Mouse (Mus musculus) embryonic facial prominence, embryonic 14.5 days (tissue): ENCODE results near the gene Fam171a2. TPM values are rescaled to one million over a fixed set of nuclear protein-coding genes. Genes with fewer than 3 reads are reported as not detected.
A peak's percentile ranks its signal among the peaks of the same experiment; 100 is the strongest.

ENCODE experiments used
- ATAC-seq: fragments of 200-750 bp; cut with Nextera tagmentation; 2 replicates; pipeline ENCODE4 v1.8.0; 2017; ENCODE audit warnings: low read depth, moderate number of reproducible peaks, moderate TSS enrichment
- DNase-seq: peaks from one replicate; pipeline ENCODE4 v3.0.0-alpha.2; 2015; ENCODE audit warnings: low spot score
- H3K27ac ChIP-seq: fragments of 300-500 bp; sonication (generic); replicated peaks from 2 replicates; pipeline ENCODE4 v1.5.1; 2014; ENCODE audit warnings: low read depth, mild to moderate bottlenecking, low read length, moderate library complexity
- H3K27me3 ChIP-seq: fragments of 300-500 bp; sonication (generic); replicated peaks from 2 replicates; pipeline ENCODE4 v1.6.1; 2014; ENCODE audit warnings: low read length; ENCODE audit not compliant: control insufficient read depth, insufficient read depth
- H3K36me3 ChIP-seq: fragments of 300-500 bp; sonication (generic); 2 replicates; pipeline ENCODE4 v1.6.1; 2014; ENCODE audit warnings: low read length, mixed read lengths; ENCODE audit not compliant: control insufficient read depth, insufficient read depth
- H3K4me1 ChIP-seq: fragments of 300-500 bp; sonication (generic); 2 replicates; pipeline ENCODE4 v1.6.1; 2014; ENCODE audit warnings: antibody characterized with exemption, low read length; ENCODE audit not compliant: control insufficient read depth, insufficient read depth
- H3K4me2 ChIP-seq: fragments of 300-500 bp; sonication (generic); 2 replicates; pipeline ENCODE4 v1.6.1; 2014; ENCODE audit warnings: low read depth, mild to moderate bottlenecking, low read length, moderate library complexity, mixed read lengths
- H3K4me3 ChIP-seq: fragments of 300-500 bp; sonication (generic); 2 replicates; pipeline ENCODE4 v1.5.1; 2014; ENCODE audit warnings: low read depth, mild to moderate bottlenecking, low read length
- H3K9ac ChIP-seq: fragments of 300-500 bp; sonication (generic); 2 replicates; pipeline ENCODE4 v1.6.1; 2014; ENCODE audit warnings: low read depth, mild to moderate bottlenecking, low read length, moderate library complexity, mixed read lengths
- H3K9me3 ChIP-seq: fragments of 300-500 bp; sonication (generic); 2 replicates; pipeline ENCODE4 v1.6.1; 2016; ENCODE audit warnings: low read length; ENCODE audit not compliant: control insufficient read depth
- WGBS: fragments of 180-500 bp; shearing (Covaris S2); extraction: QIAGEN DNeasy Blood & Tissue Kit; methylation state at CpG from one replicate; pipeline ENCODE4 v1.1.7; 2014; 5-methylcytosine and 5-hydroxymethylcytosine counted together
- polyA plus RNA-seq: library from polyadenylated mRNA; unstranded; fragments of >200 nt; fragmentation: Nextera tagmentation; extraction: Ambion mirVana; gene quantifications from 2 replicates; pipeline ENCODE4 v1.2.1, GENCODE M21; 2014

Gene Fam171a2
- polyA plus RNA-seq, 1 experiment from 2014 or later, result 10.7 TPM

GRCm38 (mm10) chr11:102406401-102406800 lies 41.1 kb downstream of the Fam171a2 start:
- H3K4me2 ChIP-seq, result peak overlapping the region; percentile 98
- WGBS, result 16% methylated on average over 3 of the region's 3 CpGs
- peaks cover 28% of the 10 kb centered on the region for H3K36me3 ChIP-seq
- DNase-seq (no peak), ATAC-seq (no peak)
- peak overlapping the region; percentile 89 for H3K9ac ChIP-seq
- peak overlapping the region; percentile 87 for H3K27ac ChIP-seq
- no peaks in the 10 kb centered on the region; the same call in 1 of the 2 replicates for H3K27me3 ChIP-seq
- H3K4me1 ChIP-seq, result peaks cover 12% of the 10 kb centered on the region
- no peaks in the 10 kb centered on the region for H3K9me3 ChIP-seq
- H3K4me3 ChIP-seq, result peak overlapping the region; percentile 82

GRCm38 (mm10) chr11:102405544-102406285 lies 41.8 kb downstream of the Fam171a2 start:
- Histone ChIP-seq H3K9ac (0 out of 2 replicates have a peak overlapping the region, but pooled peaks have one; percentile 89), H3K9me3 (no peaks in the 10 kb centered on the region), H3K27ac (no peak overlapping the region), H3K4me2 (peak overlapping the region; percentile 98), H3K4me3 (peak overlapping the region; percentile 82), H3K27me3 (peaks cover 2% of the 10 kb centered on the region), H3K4me1 (peaks cover 12% of the 10 kb centered on the region), H3K36me3 (peaks cover 28% of the 10 kb centered on the region)
- no peak for ATAC-seq
- DNase-seq, result no peak
- 84% methylated on average over 11 of the region's 11 CpGs for WGBS

GRCm38 (mm10) chr11:102404161-102405010 lies 43.1 kb downstream of the Fam171a2 start:
- no peak for DNase-seq
- Histone ChIP-seq H3K4me1 (peaks cover 18% of the 10 kb centered on the region), H3K27ac (no peak overlapping the region), H3K9me3 (no peaks in the 10 kb centered on the region), H3K4me3 (no peak overlapping the region), H3K9ac (no peak overlapping the region), H3K4me2 (no peak overlapping the region), H3K27me3 (peaks cover 15% of the 10 kb centered on the region), H3K36me3 (peaks cover 28% of the 10 kb centered on the region)
- no peak for ATAC-seq
- 79% methylated on average over 18 of the region's 18 CpGs for WGBS

GRCm38 (mm10) chr11:102403657-102404056 lies 43.8 kb downstream of the Fam171a2 start:
- peaks cover 22% of the 10 kb centered on the region for H3K27me3 ChIP-seq
- no peak for ATAC-seq
- H3K9me3 ChIP-seq, result no peaks in the 10 kb centered on the region
- H3K27ac ChIP-seq, result no peak overlapping the region
- peaks cover 20% of the 10 kb centered on the region for H3K4me1 ChIP-seq
- no peak for DNase-seq
- 93% methylated on average over 11 of the region's 11 CpGs for WGBS
- H3K9ac ChIP-seq, result no peak overlapping the region
- no peak overlapping the region for H3K4me2 ChIP-seq
- no peak overlapping the region for H3K4me3 ChIP-seq
- peaks cover 28% of the 10 kb centered on the region for H3K36me3 ChIP-seq

GRCm38 (mm10) chr11:102401898-102402500 lies 45.5 kb downstream of the Fam171a2 start:
- no peak overlapping the region for H3K27ac ChIP-seq
- H3K4me3 ChIP-seq, result no peak overlapping the region
- 51% methylated on average over 11 of the region's 12 CpGs for WGBS
- H3K4me1 ChIP-seq, result peaks cover 20% of the 10 kb centered on the region
- no peak overlapping the region for H3K4me2 ChIP-seq
- DNase-seq, result no peak
- H3K27me3 ChIP-seq, result peaks cover 30% of the 10 kb centered on the region
- no peak overlapping the region for H3K9ac ChIP-seq
- ATAC-seq, result no peak
- no peaks in the 10 kb centered on the region for H3K9me3 ChIP-seq
- H3K36me3 ChIP-seq, result peaks cover 28% of the 10 kb centered on the region

- no peak for ATAC-seq
- Histone ChIP-seq H3K4me3 (no peak overlapping the region), H3K36me3 (peaks cover 28% of the 10 kb centered on the region), H3K9me3 (no peaks in the 10 kb centered on the region), H3K4me2 (no peak overlapping the region), H3K9ac (no peak overlapping the region), H3K27ac (no peak overlapping the region), H3K4me1 (peaks cover 11% of the 10 kb centered on the region), H3K27me3 (peaks cover 35% of the 10 kb centered on the region)
- DNase-seq, result no peak
- 33% methylated on average over 12 of the region's 12 CpGs for WGBS
Observed at GRCm38 (mm10) chr11:102400513-102401084, 46.9 kb downstream of the Fam171a2 start.

- Histone ChIP-seq H3K36me3 (peaks cover 26% of the 10 kb centered on the region), H3K4me2 (peak overlapping the region; percentile 62), H3K4me3 (peak overlapping the region; percentile 37), H3K27me3 (peaks cover 39% of the 10 kb centered on the region), H3K9ac (peak overlapping the region; percentile 42), H3K4me1 (peaks cover 8% of the 10 kb centered on the region), H3K9me3 (no peaks in the 10 kb centered on the region), H3K27ac (no peak overlapping the region)
- ATAC-seq (no peak), DNase-seq (peak; percentile 62)
- WGBS, result 2% methylated on average over 26 of the region's 34 CpGs
Observed at GRCm38 (mm10) chr11:102399610-102400072, 47.8 kb downstream of the Fam171a2 start.

- peaks cover 10% of the 10 kb centered on the region for H3K4me1 ChIP-seq
- ATAC-seq (no peak), DNase-seq (no peak)
- peak overlapping the region; percentile 62 for H3K4me2 ChIP-seq
- no peaks in the 10 kb centered on the region for H3K9me3 ChIP-seq
- H3K9ac ChIP-seq, result no peak overlapping the region; the same call in 1 of the 2 replicates
- H3K36me3 ChIP-seq, result peaks cover 21% of the 10 kb centered on the region
- peak overlapping the region; percentile 37 for H3K4me3 ChIP-seq
- peaks cover 39% of the 10 kb centered on the region for H3K27me3 ChIP-seq
- H3K27ac ChIP-seq, result no peak overlapping the region
- WGBS, result 12% methylated on average over 9 of the region's 15 CpGs
Observed at GRCm38 (mm10) chr11:102399107-102399506, 48.4 kb downstream of the Fam171a2 start.
